Mouse (Mus musculus) retina, adult 2 months (tissue): ENCODE data around the gene Pcgf3.

Experiments
- DNase-seq: peaks from one replicate; pipeline ENCODE4 v3.0.0-alpha.2; 2012; ENCODE audit warnings: low read depth, low spot score

Pcgf3 gene

DNA sequence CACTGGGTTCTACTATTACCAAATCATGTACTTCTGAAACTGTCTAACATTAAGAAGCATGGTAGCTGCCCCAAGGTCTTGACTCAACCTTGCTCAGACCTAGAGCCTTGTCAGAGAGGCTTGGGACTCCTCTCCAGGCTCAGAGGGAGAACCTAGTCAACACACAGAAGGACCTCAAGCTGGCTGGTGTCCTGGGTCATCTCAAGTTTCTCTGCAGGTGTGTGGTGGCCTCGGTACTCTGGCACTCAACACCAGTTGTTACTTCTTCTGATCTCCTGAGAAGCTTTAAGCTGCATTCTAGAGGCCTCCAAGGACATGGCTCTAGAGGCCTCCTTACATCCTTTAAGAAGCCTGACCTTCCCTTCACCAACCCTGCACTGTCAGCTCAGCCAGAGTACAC is 93.0 kb downstream of the Pcgf3 start:
- DNase-seq, result no peak
